Mouse (Mus musculus) thymus, postnatal 0 days (tissue): ENCODE measurements at regions not wholly inside any gene's neighbourhood (a gene's known extent, or its start where the extent isn't known, plus 50 kb on each side); places are given as distances from the start of the nearest gene placed in this dataset.

Experiments used
- DNase-seq: peaks from one replicate; pipeline ENCODE4 v3.0.0-alpha.2; 2015; ENCODE audit warnings: low spot score

DNA sequence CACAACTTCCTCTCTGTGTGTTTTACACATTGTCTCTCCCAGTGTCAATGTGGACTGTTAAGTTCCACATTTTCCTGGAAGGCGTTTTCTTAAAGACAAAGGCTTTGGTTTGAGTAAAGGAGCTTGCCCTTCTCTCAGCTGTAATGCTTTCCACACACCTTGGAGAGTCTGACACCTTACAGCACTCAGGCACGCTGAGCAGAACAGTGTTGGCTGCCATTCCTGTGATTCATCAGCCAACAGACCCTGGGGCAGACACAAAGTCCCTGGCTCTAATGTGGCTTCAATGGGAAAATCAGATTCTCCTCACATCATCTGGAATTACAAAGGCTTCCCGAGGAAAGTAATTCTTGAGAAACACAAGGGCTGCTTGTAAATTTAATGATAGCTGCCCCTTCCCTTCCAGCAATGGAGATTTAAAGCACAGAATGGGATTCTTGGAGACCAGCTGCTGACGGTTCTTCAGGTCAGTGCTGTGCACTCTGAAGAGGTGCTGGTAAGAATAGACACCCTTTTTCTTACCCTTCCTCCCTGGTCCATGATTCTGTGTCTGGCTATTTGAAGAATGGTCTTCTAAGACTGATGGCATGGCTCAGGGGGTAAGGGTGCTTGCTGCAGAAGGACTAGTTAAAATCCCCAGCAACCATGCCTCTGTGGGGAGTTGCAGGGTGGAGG, 468.4 kb upstream of the Nr2f2 start:
- DNase-seq = no peak

DNA sequence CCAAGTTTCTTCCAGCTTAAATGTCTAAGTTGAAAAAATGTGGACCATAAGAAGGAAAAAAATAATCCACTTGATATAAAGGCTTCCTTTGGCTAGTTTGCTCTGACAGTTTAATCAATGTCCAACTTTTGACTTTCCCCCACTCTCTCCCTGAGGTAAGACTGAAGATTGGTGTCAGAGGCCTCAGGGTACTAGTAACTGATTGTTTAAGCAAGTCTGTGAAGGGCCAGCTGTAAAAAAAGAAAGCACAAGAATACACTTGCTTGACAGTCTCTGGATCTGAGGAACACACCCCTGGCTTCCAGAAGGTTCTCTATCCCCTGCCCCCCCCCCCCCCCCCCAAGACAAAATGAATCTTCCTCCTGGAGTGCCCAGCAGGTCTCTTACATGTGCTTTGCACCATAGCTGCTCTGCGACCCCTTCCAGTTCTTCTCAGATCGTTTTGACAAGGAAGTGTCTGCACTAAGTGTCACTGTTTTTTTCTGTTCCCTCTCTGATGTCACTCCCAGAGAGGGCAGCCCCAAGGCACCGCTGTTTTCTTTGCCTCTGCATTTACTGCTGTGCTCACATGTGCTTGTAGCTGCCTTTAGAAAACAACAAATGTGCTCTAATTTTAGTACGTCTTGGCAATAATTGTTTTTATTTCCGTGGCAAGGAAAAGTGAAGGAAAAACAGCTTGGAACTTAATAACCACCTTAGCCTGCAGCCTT, 462.1 kb upstream of the Nr2f2 start:
- DNase-seq = no peak

DNA sequence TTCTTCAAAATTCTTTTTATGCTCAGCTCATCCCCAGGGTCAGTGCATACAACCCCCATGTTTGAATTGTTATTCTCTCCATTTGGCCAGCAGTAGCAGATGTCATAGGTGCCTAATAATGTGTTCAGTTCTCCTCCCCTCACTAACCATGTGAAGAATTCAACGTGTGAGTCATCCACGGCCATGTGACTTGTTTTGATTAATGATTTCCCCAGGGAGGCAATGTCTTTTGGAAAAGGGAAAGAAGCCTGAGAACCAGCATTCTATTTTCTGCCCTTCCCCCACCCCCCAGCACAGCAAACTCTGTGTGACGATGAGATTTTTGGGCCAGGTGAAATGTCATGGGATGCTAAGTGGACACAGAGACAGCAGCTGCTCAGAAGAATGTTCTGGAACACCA, 459.5 kb upstream of the Nr2f2 start:
- no peak for DNase-seq

DNA sequence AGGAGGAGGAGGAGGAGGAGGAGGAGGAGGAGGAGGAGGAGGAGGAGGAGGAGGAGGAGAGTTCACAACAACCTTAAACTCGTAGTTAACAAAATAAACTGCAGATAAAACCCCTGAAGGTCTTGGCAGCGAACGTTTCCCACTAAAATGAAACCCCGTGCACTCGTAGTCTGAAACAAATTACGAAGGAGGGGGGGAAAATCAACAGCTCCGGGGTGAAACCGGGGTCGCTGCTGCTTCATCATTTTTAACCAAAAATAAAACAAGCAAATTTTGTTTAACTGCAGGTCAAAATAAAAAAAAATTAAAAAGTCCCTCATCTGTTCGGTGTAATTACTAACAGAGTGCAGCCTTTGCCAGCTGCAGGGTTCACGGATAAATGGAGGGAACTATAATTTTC, 456.5 kb upstream of the Nr2f2 start:
- no peak for DNase-seq

DNA sequence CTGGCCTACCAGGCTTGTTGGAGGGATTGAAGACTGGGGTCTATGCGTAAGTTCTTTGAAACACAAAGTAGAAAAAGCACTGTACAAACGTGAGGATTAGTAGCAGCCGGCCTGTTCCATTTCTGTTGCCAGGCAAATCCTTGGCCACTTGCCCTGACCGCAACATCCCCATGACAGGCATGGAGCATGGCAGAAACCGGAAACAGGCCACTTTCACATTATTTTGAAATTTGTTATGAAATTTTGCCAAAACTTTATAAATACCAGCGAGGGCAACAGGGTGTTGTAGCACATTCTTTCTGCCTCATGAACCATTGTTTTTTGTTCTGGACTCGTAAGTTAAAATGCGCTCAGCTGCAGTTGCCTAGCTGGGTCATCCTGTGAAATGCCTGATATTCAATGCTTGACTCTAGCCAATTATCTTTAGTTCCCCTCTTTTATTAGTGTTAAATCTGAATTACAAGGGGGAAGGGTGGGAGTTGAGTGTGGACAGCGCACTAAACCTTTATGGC, 455.8 kb upstream of the Nr2f2 start:
- DNase-seq = no peak

DNA sequence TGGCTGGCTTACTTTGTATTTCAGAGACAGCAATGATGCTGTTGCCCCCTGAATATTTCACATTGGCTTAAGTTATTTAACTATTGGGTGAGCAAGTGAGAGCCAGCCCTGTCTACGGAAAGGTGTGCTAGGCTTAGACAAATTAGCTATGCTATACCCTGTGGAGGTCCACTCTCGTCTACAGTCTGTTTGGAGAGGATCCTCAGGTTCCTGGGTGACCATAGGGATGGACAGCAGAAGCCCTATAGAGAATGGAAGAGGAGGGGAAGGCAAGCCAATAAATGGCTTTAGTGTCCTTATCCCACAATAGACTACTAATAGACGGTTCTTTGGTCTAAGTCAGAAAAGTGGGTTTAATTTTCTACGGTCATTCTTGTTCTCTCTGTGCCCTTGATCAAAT, 455.3 kb upstream of the Nr2f2 start:
- DNase-seq = no peak

DNA sequence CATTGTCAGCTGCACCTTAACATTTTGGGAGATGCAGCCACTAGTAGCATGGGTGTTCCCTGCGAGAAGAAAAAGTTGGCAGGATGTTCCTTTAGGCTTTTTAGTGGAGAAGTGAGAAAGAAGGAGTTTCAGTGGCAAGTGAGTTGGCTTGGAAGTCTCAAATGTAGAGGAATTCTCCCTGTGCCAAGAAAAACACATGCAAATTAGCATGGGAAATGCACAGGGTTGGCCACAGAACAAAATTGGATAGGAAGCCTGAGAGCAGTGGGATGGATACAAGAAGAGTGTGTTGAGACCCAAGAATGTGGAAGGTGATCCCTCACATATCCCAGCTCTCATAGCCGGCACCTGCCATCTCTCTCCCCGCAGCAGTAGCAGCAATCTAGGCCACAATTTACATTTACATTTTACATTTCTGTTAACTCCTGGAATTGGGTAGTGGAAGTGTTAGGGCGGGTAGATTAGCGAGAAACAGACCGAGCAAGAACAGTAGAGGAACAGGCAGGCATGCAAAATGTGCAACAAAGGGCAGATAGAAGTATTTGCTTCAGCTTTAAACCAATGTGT, 450.9 kb upstream of the Nr2f2 start:
- no peak for DNase-seq

DNA sequence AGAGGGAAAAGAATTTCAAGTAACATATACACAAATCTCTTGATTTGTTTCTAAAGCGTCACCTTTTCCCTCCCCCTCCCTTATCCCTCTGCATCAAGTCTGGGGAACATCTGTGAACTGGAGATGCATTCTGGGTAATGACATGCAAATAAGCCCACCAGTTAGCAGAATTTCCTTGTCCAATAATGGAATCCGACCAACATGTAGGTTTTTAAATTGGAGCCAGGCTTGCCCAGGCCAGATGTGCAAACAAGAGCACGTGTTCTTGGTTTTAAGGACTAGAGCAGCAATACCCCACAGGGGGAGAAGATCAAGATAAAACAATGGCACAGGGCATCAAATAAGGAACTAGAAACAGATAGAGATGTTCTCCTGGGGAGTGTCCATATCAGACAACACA, 447.9 kb upstream of the Nr2f2 start:
- no peak for DNase-seq

DNA sequence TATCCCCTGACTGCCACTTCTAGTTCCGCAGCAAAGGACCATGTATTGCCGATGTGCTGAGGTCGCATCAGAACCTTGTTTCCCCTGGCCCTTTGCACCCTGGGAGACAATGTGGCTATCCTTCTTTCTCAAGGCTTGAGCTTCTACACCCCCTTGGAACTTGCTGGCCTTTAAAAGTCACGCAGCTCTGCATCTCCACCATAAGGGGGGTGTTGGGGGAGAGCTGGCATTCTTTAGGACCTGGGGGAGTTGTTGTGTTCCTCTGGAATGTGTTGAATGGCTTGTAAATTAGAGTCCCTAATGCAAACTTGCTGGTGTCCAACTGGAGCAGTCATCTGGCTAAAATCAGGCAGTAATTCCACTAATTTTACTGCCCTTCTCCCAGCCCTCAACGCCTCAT, 446.6 kb upstream of the Nr2f2 start:
- DNase-seq = no peak

DNA sequence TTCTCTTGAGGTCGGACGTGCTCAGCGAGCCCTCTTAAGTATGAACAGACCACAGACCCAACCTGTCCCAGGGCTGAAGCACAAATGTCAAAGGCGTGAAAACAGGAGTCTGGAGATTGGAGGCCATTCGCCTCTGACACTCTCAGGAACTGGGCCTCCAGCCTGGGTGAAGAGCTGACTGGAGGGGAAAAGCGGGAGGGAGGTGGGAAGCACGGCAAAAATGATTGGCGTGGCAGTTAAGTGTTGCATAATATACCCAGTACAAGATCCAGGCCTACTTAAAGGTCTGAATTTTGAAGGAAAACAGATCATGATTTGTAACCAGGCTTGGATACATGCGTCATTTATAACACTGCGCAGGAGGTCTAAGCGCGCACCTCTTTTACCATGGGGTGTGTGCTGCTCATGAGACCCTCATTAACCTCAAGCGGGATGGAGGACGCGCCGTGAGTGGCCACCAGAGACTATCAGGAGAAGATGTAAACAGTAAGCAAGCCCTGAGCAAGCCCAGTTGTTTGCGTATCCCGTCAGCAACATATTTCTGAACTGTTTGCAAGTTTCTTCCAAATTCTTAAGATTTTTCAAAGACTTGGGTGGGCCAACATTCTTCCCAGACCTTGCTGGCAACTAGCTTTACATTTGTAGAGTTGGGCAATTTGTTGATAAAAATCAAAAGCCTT, 444.0 kb upstream of the Nr2f2 start:
- no peak for DNase-seq

DNA sequence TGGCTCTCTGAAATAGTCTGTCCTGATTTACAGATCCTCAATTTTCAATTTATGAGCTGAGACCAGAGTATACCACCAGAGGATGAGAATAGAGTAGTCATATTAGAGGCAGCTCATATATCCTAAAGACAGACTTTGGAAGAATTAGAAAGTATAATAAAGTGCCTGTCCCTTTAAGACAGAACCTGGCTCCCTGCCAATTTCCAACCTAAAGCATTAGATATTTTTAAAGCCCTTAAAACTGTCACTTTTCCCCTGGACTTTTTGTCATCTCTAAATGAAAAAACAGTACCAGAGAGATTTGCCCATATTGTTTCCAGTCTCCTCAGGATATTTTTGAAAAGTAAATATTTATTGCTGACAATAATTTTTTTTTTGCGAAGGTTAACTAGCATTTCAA, 437.7 kb upstream of the Nr2f2 start:
- DNase-seq = no peak

DNA sequence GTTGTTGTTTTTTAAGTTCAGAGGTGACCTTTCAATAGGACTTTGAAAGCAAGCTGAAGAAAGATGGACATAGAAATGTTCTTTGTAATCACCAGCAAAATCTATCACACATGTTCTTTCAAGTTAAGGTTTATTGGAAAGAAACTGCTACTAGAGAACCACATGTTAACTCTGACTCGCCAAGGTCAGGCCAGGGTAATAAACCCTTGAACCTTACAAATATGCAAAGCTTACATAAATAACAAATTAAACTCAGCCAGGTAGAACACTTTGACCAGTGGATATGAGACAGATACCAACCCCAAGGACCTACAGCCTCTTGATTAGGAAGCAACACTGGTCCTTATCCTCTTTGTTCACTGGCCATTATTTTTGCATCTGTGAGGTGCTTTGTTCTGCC, 433.4 kb upstream of the Nr2f2 start:
- DNase-seq = no peak

DNA sequence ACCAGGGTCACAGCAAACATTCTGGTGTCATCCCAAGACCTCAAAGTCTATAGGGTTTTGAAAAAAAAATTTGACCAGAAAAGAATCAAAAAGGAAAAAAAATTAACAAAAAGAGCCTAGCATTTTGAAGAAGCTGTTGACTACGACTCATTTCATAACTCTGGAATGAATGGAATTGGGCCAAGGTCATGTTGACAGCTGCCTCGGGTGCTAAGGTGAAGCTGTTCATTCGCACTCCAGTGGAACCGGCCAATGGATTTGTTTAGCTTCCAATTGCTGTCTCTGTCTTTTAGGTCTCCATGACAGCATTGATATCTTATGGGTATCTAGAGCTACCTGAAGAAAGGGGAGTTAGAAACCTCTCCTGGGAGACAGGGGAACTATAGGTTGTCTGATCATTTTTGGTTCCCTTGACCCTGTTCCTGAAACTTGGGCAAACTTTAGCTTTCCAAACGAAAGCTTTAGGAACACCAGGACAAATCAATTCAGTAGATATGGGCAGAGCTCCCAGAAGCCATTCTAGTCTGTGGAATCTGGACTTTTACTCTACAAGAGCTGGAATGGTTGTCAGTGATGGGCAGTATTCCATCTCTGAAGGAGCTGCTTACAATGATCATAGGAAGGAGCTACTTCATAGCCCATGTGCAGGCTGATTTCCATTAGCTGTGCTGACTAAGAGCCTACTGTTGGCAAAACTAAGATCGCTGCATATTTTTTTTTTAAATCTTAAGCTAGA, 432.7 kb upstream of the Nr2f2 start:
- DNase-seq = no peak

DNA sequence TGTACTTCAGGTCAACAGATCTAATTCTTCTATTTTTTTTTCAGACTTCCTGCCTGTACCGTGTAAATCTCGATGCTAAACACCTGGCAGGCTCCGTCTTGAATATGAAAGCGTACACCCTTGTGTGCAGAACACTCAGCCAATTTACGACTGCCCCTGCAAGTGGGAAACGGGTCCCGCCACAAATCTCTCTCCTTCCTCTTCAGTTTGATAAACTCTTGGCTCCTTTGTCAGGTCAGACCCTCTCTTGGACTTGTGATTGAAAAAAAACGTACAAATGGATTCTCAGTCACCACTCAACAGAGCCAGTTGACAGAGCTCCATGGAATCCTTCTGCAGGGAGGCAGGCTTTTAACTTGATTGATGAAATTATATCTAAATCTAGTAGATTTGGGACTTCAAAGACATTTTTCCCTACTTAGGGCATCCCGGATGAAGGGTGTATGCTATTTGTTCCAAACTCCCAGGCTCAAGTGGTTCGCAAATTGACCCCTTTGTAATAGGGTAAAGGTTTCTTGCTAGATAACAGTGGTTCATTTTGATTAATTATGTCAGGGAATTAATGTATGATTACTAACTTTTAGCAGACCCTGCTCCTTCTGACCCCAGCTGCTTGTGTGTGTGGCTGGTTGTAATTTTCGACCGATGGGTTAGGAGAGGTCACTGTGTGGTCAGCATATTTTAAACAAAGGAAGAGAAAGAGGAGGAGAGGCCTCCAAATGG, 429.7 kb upstream of the Nr2f2 start:
- DNase-seq = no peak

DNA sequence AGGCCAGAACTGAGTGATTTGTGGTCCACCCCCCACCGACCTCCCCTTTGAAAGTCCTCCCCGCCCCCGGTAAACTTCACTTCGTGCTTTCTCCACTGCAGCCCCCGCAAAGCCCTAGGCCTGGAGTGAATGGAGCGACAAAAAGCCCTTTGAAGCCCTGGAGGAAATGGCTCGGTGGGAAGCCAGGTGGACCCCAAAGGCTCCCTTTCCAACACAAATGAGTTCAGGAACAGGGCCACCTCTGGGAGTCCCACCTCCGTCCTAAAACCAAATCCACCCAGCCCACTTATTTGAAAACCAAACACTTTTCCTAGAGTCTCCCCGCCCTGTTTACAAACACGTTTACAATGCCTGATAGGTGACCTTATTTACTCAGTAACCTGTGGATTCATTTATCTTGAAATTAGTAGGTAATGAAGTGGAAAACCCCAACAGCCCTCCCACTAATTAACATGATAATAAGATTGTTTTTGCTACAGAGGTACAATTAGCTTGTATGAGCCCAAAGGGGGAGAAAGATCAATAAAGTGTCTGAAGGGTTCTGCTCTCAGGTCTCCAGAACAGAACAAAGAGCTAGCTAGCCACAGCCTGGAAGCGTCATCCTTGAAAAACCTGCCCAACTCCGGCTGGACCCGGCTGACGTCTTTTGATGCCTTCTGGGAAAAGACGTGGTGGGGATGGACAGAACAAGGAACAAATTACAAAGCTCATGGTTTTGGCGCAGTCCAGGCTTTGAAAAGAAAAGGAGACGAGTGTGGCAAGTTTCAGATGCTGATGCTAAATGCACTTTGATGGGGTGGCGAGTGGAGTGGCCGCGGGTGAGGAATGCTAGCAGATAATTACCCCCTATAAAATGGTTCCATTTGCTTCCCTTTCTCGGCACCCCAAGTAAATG, 422.6 kb upstream of the Nr2f2 start:
- no peak for DNase-seq

DNA sequence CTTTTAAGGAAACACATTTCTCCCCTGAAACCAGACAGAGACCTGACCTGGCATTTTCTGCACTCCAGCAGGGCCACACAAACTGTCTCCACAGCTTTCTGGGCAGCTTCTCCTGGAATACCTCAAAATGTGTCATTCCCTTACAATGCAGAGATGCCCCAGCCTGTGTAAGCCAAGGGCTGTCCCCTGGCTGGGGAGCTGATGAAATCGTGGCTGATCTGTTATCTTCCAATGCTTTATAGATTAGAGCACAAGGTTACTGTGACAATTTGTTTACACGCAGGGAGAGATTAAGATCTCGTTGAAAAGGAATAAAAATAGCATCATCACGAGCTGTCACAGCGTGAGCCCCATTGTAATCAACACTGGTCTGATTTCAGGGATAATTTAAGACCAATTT, 421.4 kb upstream of the Nr2f2 start:
- DNase-seq = no peak

DNA sequence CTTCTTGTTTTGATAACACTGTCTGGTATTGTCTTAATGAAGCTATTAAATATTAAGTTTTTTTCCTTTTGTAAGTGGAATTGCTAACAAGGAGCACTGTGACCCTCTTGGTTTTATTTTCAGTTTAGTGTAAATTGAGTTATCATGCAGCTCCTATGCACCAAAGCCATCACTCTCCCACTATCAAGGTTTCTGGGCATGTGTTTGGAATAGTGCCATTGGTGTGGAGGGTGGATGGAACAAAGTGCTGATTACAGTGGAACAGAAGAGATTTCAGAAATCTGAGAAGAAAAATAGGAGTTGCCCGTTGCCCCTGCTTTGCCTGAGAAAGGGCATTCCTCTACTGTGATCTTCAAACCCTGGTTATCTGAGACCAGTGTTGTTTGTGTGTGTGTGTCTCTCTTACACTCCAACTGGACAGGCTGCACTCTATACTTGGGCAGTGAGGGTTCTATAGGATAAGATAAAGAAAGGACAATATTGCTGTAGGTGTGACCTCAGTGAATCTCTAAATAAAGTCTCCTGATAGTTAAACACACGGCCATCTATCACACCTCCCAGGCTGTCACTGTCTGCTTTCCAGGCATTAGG, 414.3 kb upstream of the Nr2f2 start:
- DNase-seq = no peak

DNA sequence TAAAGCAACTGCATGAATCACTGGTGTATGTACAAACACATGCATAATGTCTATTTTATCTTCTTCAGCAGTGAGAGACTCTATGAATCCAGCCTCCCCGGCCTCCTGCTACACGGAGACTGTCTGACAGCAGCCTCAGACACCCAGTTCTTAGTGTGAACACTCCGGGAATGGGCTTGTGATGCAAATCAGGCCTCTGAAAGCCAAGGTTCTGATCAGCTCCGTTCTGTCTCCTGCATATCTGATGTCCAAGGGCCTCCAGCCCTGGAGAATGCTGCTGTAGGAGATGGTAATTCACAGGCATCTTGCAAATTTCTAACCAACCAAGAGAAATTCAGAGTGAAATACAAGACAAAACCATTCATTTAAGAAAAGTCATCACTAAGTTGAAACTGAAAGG, 411.2 kb upstream of the Nr2f2 start:
- DNase-seq = no peak

DNA sequence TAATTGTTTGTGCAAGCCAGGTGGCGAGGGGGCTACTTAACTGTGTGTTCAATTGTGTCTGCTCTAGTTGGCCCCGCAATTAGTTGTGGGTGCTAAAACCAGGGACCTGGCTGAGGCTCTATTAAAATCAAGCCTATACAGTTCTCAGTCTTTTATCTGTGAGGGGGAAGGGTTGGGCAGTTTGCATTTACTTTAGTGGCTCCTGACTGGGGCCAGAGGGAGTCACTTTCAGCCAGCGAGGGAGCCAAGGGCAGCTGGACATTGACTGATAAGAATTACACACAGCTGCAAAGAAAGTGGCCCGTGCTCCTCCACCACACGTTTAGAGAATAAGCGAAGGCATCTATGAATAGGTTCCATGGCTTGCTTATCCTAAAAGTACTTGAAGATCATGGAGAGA, 403.1 kb upstream of the Nr2f2 start:
- DNase-seq = no peak

DNA sequence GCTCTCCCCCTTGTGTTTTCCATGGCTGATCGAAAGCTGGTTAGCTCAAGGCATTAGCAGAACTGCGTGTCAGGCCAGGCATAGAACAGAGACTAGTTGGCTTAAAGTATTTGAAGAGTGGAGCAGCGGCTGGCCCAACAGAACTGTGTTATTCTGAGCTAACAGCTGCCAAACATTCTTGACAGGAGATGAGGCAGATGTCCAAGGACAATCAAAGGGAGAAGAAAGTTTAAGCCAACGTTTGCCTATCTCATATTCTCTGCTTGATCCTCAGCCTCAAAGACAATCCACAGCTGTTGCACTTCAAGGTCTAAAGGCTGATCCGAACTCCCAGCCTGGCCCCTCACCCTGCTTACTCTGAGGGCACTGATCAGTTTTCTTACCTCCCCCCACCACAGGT, 401.2 kb upstream of the Nr2f2 start:
- no peak for DNase-seq
